Mouse (Mus musculus) bone marrow, adult 2 months (tissue): ENCODE data around the gene Prrxl1.

ENCODE experiments used
- CTCF ChIP-seq: fragments of 200-500 bp; IDR thresholded peaks from 2 replicates; pipeline ENCODE4 v1.5.1; 2011; ENCODE audit warnings: low read length, control low read depth; ENCODE audit not compliant: control insufficient read depth, insufficient read depth
- POLR2A ChIP-seq: fragments of 200-500 bp; IDR thresholded peaks from 2 replicates; pipeline ENCODE4 v1.6.1; 2011; ENCODE audit warnings: low read depth, mild to moderate bottlenecking, control low read depth, low read length, borderline replicate concordance; ENCODE audit not compliant: control insufficient read depth

GRCm38 (mm10) chr14:32598437-32599219, 579 bp upstream of the Prrxl1 start:
- TF ChIP-seq CTCF: no peak
- TF ChIP-seq POLR2A: no peak
